ENCODE assay signal across 8 mouse cellular contexts in the genomic region with DNA sequence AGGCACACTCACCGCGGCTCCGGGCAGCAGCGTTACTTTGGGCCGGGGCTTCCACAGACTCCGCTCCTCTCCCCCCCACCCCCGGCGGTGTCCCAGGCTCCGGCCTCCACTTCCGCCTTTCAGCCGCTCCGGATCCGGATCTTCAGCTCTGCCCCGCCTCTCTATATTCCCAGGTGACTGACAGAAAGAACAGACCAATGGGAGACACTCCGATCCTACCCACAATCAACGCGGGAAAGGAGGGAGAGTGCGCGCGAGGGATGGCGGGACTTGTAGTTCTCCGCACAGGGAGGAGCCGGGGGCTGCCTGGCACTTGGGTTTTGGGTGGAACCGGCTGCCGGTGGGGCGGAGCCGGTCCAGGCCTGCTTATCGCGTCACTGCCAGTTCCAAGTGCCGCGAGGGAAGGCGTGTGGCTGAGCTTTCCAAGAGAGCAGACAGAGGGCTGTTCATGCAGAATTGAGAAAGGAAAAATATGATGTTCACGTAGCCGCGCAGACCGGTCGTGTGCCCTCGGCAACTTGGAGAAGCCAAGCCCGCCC. TPM values are rescaled to one million over a fixed set of nuclear protein-coding genes. Genes with fewer than 3 reads are reported as not detected.
A peak's percentile ranks its signal among the peaks of the same experiment; 100 is the strongest.
DNase-seq lines count a peak whose midpoint lies in the region; ATAC-seq lines count a peak whose summit lies in the region.

A gene (minus strand): TSS at position 150 of the 539 bp plus-strand sequence.

- peak; percentile 100 for DNase-seq in adipocyte (ENCODE audit: low spot score)
- DNase-seq in embryo, embryonic 10 days (ENCODE audit: low spot score): peak; percentile 99
- DNase-seq in gastrocnemius, postnatal 10 days: peak; percentile 95
- peak; percentile 99 for DNase-seq in induced T-regulatory cell, adult 2 months (ENCODE audit: low read depth)
- DNase-seq in left cerebral cortex, adult 9 months (ENCODE audit: low spot score in 2 of 2): peak; percentile 98 to 99
- peak; percentile 99 for DNase-seq in right cerebral cortex, postnatal 14 days
- DNase-seq in urinary bladder, postnatal 36 days (ENCODE audit: low spot score in 2 of 2): peak; percentile 98 to 99

- ATAC-seq in megakaryocyte progenitor cell, adult 5-6 weeks (replicated peaks; ENCODE audit: poor library complexity): peak; percentile 92

RNA-seq across cellular contexts. Expression of the gene that starts here (rescaled TPM):
- 10 to 100 TPM; 63.0 to 64.7 TPM for total RNA-seq in gastrocnemius, postnatal 10 days (2021)
- total RNA-seq in megakaryocyte progenitor cell, adult 5-6 weeks (2015): 129 and 135 TPM in 2 replicates
- total RNA-seq in megakaryocyte progenitor cell, adult 5-6 weeks (2017): 101 and 105 TPM in 2 replicates

Comparison
In these comparisons a context has a peak if more than half of its experiments do, and no peak if none do; other contexts are left out.
1. Peak in every context shown above with its lines: DNase-seq and ATAC-seq.